Mouse (Mus musculus): ENCODE measurements around the gene Gm3285. TPM values are rescaled to one million over a fixed set of nuclear protein-coding genes. Genes with fewer than 3 reads are reported as not detected.
A peak's percentile ranks its signal among the peaks of the same experiment; 100 is the strongest.

The Gm3285 gene
- polyA plus RNA-seq, 1 experiment from 2014 or later = not detected

DNA sequence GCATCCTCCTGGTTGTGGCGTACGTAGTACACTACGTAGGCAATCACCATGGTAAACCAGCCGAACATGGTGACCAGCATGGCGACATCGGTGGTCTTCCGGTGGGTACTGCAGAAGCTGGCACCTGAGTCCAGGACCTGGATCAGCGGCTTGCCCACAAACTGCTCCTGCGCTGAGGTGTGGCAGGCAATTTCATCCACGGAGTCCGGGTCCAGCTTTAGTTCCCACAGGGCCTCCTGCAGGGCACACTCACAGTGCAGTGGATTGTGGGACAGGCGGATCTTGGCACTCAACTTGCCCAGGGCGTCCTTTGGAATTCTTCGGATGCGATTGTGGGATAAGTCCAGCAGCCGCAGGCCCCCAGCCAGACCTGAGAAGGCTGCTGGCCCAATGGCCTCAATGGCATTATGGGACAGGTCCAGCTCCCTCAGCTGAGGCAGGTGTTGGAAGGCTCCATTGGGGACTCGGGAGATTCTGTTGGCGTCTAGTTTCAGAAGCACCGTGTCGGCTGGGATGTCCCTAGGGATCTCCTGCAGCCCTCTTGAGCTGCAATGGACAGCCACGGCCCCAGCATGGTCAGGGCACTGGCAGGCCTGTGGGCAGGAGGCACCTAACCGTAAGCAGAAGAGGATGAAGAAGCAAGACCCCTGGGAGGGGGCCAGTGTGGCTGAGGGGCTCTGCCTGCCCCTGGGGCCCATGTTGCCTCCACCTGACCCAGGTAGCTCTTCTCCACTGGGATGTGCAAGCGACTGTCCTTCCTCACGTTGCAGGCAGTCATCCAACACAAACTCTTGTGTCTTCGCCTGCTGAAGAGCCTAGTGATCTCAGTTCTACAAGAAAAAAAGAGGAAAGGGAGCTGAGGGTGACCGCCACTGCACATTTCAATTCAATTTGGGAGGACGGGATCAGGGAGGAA is 39.4 kb downstream of the Gm3285 start:
- no peak for ATAC-seq (ENCODE audit: low FRiP score)
- Histone ChIP-seq H3K9me3 (no peaks in the 10 kb centered on the region), H3K27ac (no peak overlapping the region), H3K4me2 (peak overlapping the region; percentile 75), H3K36me3 (0 out of 2 replicates have a peak, but pooled peaks cover 3% of the 10 kb centered on the region), H3K4me1 (replicated peaks) (peaks cover 29% of the 10 kb centered on the region), H3K9ac (peak overlapping the region; percentile 81), H3K4me3 (peak overlapping the region; percentile 58), H3K27me3 (0 out of 2 replicates have a peak, but pooled peaks cover 5% of the 10 kb centered on the region)
- WGBS = 85% methylated on average over 27 of the region's 27 CpGs

DNA sequence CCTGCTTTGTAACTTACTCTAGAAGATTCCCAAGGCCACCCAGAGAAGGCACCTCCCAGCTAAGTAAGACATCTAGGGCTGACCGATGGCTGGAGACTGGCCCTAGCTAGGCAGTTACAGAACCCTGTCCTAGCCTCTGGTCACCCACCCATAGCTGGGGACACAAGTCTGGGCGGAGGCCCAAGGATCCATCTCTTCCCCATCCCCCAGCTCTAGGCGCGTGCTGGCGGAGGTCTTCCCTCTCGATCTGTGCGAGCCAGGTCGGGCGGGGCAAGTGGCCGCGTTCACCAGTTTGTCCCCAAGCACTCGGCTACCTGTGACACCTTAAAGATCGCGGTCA is 40.1 kb downstream of the Gm3285 start:
- 0 out of 2 replicates have a peak, but pooled peaks cover 3% of the 10 kb centered on the region for H3K36me3 ChIP-seq
- 2% methylated on average over 14 of the region's 14 CpGs for WGBS
- no peaks in the 10 kb centered on the region for H3K9me3 ChIP-seq

DNA sequence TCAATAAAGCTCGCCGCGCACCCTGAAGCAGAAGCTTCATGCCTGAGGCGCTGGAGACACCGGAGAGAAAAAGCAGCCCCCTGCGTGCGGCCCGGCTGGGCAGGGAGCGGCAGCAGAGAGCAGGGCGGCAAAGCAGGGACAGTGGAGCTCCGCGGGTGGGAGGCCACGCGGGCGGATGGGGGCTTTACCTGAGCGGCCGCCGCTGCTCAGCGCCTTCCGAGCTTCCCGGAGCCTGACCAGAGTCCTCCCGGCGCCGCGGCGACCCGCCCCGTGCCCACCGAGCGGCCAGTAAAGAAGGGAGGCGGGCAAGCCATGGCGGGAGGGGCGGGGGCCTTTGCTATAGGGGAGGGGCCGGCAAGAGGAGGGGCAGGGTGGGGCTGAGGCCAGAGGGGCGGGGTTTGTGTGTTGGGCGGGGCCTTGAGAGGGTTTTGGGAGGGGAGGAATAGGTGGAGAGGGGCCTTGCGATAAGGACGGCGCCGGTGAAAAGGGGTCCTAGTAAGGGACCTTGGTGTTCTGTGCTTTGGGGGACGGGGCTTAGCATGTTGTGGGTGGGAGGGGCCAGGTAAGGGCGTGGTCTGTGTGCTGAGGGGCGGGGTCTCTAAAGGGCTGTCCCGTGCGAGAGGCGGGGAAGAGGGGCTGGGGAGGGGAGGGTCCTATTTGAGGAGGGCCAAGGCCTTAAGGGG is 40.6 kb downstream of the Gm3285 start, which contains the start of gene Lrrc3:
Gene Lrrc3, minus strand, starts transcription at position 326 of the 683 bp plus-strand sequence.
- WGBS = under 1% methylated on average over 42 of the region's 46 CpGs
- peaks cover 27% of the 10 kb centered on the region for H3K4me1 ChIP-seq (replicated peaks)
- ATAC-seq (ENCODE audit: low FRiP score) = peak; percentile 81
- 0 out of 2 replicates have a peak, but pooled peaks cover 5% of the 10 kb centered on the region for H3K27me3 ChIP-seq
- peak within 1 kb of the TSS; percentile 81 for H3K9ac ChIP-seq
- no peaks in the 10 kb centered on the region for H3K9me3 ChIP-seq
- H3K36me3 ChIP-seq = 0 out of 2 replicates have a peak, but pooled peaks cover 3% of the 10 kb centered on the region
- H3K4me3 ChIP-seq = peak within 1 kb of the TSS; percentile 58
- peak within 1 kb of the TSS; percentile 75 for H3K4me2 ChIP-seq
- peak within 1 kb of the TSS; percentile 79 for H3K27ac ChIP-seq

More for the DNA sequence above, 40.1 kb downstream of the Gm3285 start:
- peak overlapping the region; percentile 79 for H3K27ac ChIP-seq
- peak overlapping the region; percentile 75 for H3K4me2 ChIP-seq
- H3K27me3 ChIP-seq = 0 out of 2 replicates have a peak, but pooled peaks cover 5% of the 10 kb centered on the region
- ATAC-seq (ENCODE audit: low FRiP score) = peak; percentile 26
- H3K9ac ChIP-seq = peak overlapping the region; percentile 81
- peaks cover 27% of the 10 kb centered on the region for H3K4me1 ChIP-seq (replicated peaks)
- peak overlapping the region; percentile 58 for H3K4me3 ChIP-seq

DNA sequence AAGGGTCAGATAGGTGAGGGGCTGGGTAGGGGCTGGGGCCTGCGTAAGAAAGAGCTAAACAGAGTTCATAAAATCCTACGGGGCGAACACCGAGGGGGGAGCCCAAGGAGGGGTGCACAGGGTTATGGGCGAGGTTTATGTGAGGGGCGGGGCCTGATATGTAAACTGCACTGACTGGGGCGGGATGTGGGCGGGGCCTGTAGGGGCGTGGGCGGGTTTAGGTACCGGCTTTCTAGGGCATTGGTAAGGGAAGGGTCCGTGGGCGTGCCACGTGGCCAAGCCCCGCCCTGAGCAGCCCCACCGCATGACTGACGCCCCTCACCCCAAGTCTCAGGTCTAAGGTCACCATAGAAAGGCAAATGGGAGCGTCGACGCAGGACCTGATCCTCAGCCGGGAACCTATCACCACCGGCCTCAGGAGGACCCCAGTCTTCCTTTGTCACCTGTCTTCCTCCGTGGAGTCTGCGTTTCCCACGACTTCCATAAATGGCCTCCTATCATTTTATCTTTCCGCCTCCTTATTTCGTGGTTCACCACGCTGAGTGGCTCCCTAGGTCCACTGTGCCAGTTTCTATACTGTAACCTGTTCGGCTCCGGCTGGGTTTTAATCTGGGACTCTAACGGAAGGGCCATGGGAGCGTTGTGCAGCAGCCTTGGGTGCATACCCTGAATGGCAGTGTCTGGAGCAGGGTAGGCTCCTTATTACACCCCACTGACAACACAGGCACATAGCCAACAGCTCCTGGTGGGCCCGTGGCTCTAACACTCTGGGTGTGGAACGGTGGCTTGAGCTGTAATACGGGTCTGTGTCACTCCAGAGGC is 41.3 kb downstream of the Gm3285 start:
- peaks cover 27% of the 10 kb centered on the region for H3K4me1 ChIP-seq (replicated peaks)
- H3K9ac ChIP-seq = peak overlapping the region; percentile 65
- H3K4me2 ChIP-seq = peak overlapping the region; percentile 75
- 7% methylated on average over 35 of the region's 35 CpGs for WGBS
- peak overlapping the region; percentile 79; the same call in 1 of the 2 replicates for H3K27ac ChIP-seq
- peak overlapping the region; percentile 58 for H3K4me3 ChIP-seq
- peak; percentile 93 for ATAC-seq (ENCODE audit: low FRiP score)
- 0 out of 2 replicates have a peak, but pooled peaks cover 5% of the 10 kb centered on the region for H3K27me3 ChIP-seq
- 0 out of 2 replicates have a peak, but pooled peaks cover 3% of the 10 kb centered on the region for H3K36me3 ChIP-seq
- no peaks in the 10 kb centered on the region for H3K9me3 ChIP-seq

Other genes with a start within 250 kb of the Gm3285 start
- 94.5 and 95.0 TPM in 2 replicates for gene Ube2g2, start 239.7 kb upstream of the Gm3285 start, polyA plus RNA-seq (2015; fragmentation: Nextera tagmentation; extraction: Ambion mirVana)
- 0.74 and 0.82 TPM in 2 replicates for gene Tspear, start 175.4 kb upstream of the Gm3285 start, polyA plus RNA-seq (2015; fragmentation: Nextera tagmentation; extraction: Ambion mirVana)
- gene Gm19402, start 171.2 kb upstream of the Gm3285 start, polyA plus RNA-seq (2015; fragmentation: Nextera tagmentation; extraction: Ambion mirVana) = not detected in 2 replicates
- not detected in 2 replicates for gene Gm9508, start 164.7 kb upstream of the Gm3285 start, polyA plus RNA-seq (2015; fragmentation: Nextera tagmentation; extraction: Ambion mirVana)
- gene Gm10272, start 155.3 kb upstream of the Gm3285 start, polyA plus RNA-seq (2015; fragmentation: Nextera tagmentation; extraction: Ambion mirVana) = not detected in 2 replicates
- not detected in 2 replicates for gene Gm10024, start 150.5 kb upstream of the Gm3285 start, polyA plus RNA-seq (2015; fragmentation: Nextera tagmentation; extraction: Ambion mirVana)
- gene Gm10142, start 146.2 kb upstream of the Gm3285 start, polyA plus RNA-seq (2015; fragmentation: Nextera tagmentation; extraction: Ambion mirVana) = not detected in 2 replicates
- not detected in 2 replicates for gene Krtap12-1, start 141.4 kb upstream of the Gm3285 start, polyA plus RNA-seq (2015; fragmentation: Nextera tagmentation; extraction: Ambion mirVana)
- gene Gm10100, start 135.5 kb upstream of the Gm3285 start, polyA plus RNA-seq (2015; fragmentation: Nextera tagmentation; extraction: Ambion mirVana) = not detected in 2 replicates
- not detected in 2 replicates for gene Gm18596, start 119.3 kb upstream of the Gm3285 start, polyA plus RNA-seq (2015; fragmentation: Nextera tagmentation; extraction: Ambion mirVana)
- gene Gm9736, start 110.6 kb upstream of the Gm3285 start, polyA plus RNA-seq (2015; fragmentation: Nextera tagmentation; extraction: Ambion mirVana) = not detected in 2 replicates
- gene Gm3233, start 102.3 kb upstream of the Gm3285 start, polyA plus RNA-seq (2015; fragmentation: Nextera tagmentation; extraction: Ambion mirVana) = not detected in 2 replicates
- not detected in 2 replicates for gene Gm3238, start 90.7 kb upstream of the Gm3285 start, polyA plus RNA-seq (2015; fragmentation: Nextera tagmentation; extraction: Ambion mirVana)
- not detected in 2 replicates for gene Gm7138, start 85.0 kb upstream of the Gm3285 start, polyA plus RNA-seq (2015; fragmentation: Nextera tagmentation; extraction: Ambion mirVana)
- gene Gm3250, start 79.4 kb upstream of the Gm3285 start, polyA plus RNA-seq (2015; fragmentation: Nextera tagmentation; extraction: Ambion mirVana) = not detected in 2 replicates
- gene Gm7137, start 73.8 kb upstream of the Gm3285 start, polyA plus RNA-seq (2015; fragmentation: Nextera tagmentation; extraction: Ambion mirVana) = not detected in 2 replicates
- not detected in 2 replicates for gene Gm9639, start 66.9 kb upstream of the Gm3285 start, polyA plus RNA-seq (2015; fragmentation: Nextera tagmentation; extraction: Ambion mirVana)
- not detected in 2 replicates for gene Gm19668, start 62.8 kb upstream of the Gm3285 start, polyA plus RNA-seq (2015; fragmentation: Nextera tagmentation; extraction: Ambion mirVana)
- not detected in 2 replicates for gene Gm9507, start 50.1 kb upstream of the Gm3285 start, polyA plus RNA-seq (2015; fragmentation: Nextera tagmentation; extraction: Ambion mirVana)
- gene Gm2696, start 47.3 kb upstream of the Gm3285 start, polyA plus RNA-seq (2015; fragmentation: Nextera tagmentation; extraction: Ambion mirVana) = not detected in 2 replicates
- not detected in 2 replicates for gene Krtap10-4, start 34.9 kb upstream of the Gm3285 start, polyA plus RNA-seq (2015; fragmentation: Nextera tagmentation; extraction: Ambion mirVana)
- not detected in 2 replicates for gene Krtap10-10, start 26.0 kb upstream of the Gm3285 start, polyA plus RNA-seq (2015; fragmentation: Nextera tagmentation; extraction: Ambion mirVana)
- gene Gm36176, start 15.2 kb upstream of the Gm3285 start, polyA plus RNA-seq (2015; fragmentation: Nextera tagmentation; extraction: Ambion mirVana) = not detected in 2 replicates
- not detected in 2 replicates for gene Gm10318, start 9.1 kb upstream of the Gm3285 start, polyA plus RNA-seq (2015; fragmentation: Nextera tagmentation; extraction: Ambion mirVana)
- 12.5 and 14.0 TPM in 2 replicates for gene Lrrc3, start 40.6 kb downstream of the Gm3285 start, polyA plus RNA-seq (2015; fragmentation: Nextera tagmentation; extraction: Ambion mirVana)
- 3.0 and 3.9 TPM in 2 replicates for gene Trpm2, start 108.6 kb downstream of the Gm3285 start, polyA plus RNA-seq (2015; fragmentation: Nextera tagmentation; extraction: Ambion mirVana)
- 38.1 and 40.5 TPM in 2 replicates for gene 1810043G02Rik, start 116.5 kb downstream of the Gm3285 start, polyA plus RNA-seq (2015; fragmentation: Nextera tagmentation; extraction: Ambion mirVana)
- 106 and 107 TPM in 2 replicates for gene Pfkl, start 148.1 kb downstream of the Gm3285 start, polyA plus RNA-seq (2015; fragmentation: Nextera tagmentation; extraction: Ambion mirVana)
- not detected in 2 replicates for gene Dnmt3l, start 180.0 kb downstream of the Gm3285 start, polyA plus RNA-seq (2015; fragmentation: Nextera tagmentation; extraction: Ambion mirVana)
- gene Aire, start 181.6 kb downstream of the Gm3285 start, polyA plus RNA-seq (2015; fragmentation: Nextera tagmentation; extraction: Ambion mirVana) = 0.10 TPM in 1 of 2 replicates, not detected in the other
- gene Icosl, start 207.3 kb downstream of the Gm3285 start, polyA plus RNA-seq (2015; fragmentation: Nextera tagmentation; extraction: Ambion mirVana) = 0.56 and 0.61 TPM in 2 replicates

All from hindbrain, embryonic 13.5 days (tissue).